Mouse (Mus musculus) heart, postnatal 10 days (tissue): ENCODE data around the gene Gmfb. TPM values are rescaled to one million over a fixed set of nuclear protein-coding genes. Genes with fewer than 3 reads are reported as not detected.

Experiments
- DNase-seq, 2 experiments: peaks; one replicate each; pipeline ENCODE4 v3.0.0; 2021
- intact Hi-C: fragments of 180-260 bp; cut with DNase I; formaldehyde crosslinking; loops from one replicate; pipeline ENCODE4 v1.15.1; 2025
- total RNA-seq, 2 experiments: library from RNA; stranded (reverse); gene quantifications; 2 replicates each; pipeline ENCODE4 v1.2.3; 2021

Gene Gmfb
- total RNA-seq, 2 experiments from 2014 or later, result 45.0 to 45.8 TPM

DNA sequence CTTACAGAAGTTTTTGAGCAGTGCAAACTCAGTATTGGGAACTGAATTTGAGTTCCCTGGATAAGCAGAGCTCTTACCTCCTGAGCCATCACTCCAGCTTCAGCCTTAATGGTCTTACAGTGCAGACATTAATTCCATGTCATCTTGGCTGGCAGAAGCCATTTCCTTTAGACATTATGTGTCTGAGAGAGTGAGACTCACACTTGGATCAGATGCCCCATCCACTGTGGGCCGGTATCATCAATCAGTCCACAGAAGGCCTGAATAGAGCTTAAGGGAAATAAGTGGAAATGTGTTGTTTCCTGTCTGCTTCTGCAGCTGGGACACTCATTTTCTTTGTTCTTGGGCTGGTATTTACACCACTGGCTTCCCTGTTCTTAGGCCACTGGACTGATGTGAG lies 18.3 kb downstream of the Gmfb start:
- intact Hi-C loops, result no loop called here
- DNase-seq, result no peak

GRCm38 (mm10) chr14:46803259-46803658 lies 18.8 kb downstream of the Gmfb start:
- DNase-seq, result no peak
- intact Hi-C loops, result no loop called here

DNA sequence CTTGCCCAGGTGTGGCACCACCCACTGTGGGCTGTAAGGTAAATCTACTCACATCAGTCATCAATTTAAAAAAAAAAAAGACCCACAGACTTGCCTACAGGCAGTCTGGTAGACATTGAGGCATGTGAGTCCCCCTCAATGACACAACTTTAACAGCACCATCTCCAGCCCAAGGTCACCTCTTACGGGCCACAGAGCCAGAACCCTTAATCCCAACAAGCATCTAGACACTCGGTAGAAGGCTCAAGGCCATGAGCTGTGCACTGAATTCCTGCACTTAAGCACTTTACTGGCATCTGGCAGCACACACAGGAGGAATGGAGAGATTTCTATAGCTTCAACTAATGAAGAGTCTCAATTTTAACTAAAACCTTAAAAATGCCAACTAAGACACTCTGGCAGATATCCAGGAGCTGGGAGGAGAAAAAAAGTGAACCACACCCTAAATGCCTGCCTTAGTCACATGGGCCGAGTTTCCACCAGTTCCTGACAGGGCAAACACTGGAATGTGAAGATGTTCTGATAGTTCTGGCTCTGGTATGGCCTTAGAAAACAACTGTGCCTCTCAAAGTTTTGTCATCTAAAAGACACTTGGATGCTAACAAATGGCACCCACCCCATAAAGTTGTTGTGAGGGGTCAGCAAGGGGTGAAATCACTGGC lies 21.2 kb downstream of the Gmfb start:
- no peak for DNase-seq
- intact Hi-C loops, result no loop called here

DNA sequence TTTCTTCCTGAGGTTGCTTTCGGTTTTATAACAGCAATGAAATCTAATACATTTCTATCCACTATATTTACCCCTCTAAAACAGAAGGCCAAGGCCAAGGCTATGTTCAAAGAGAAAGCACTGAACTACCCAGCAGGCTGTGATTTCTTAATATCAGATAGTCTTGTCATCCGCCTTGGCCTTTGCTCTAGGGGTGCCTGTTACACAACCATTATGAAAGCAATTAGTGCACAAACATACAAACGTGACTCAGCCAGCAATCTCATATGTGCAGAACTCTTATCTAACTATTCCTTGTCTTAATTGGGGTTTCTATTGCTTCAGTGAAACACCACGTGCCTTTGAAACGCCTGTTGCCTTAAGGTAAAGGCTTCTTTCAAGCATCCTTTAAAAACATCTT lies 27.9 kb downstream of the Gmfb start:
- intact Hi-C loops, result no loop called here
- no peak for DNase-seq

DNA sequence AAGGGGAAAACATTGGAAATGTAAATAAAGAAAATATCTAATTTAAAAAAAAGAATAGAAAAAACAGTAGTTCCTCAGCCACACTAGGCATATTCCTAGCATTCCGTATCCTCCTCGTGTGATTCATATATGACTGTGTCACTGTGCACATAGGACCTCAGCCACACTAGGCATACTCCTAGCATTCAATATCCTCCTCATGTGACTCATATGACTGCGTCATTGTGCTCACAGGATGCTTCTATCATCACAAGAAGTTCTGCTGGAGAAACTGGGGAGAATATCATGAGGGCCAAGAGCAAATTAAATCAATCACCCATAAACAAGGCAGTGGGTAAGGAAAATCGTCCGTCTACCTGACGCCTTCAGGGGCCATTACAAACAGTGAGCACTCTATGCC lies 31.3 kb downstream of the Gmfb start:
- no peak for DNase-seq
- intact Hi-C loops, result no loop called here

DNA sequence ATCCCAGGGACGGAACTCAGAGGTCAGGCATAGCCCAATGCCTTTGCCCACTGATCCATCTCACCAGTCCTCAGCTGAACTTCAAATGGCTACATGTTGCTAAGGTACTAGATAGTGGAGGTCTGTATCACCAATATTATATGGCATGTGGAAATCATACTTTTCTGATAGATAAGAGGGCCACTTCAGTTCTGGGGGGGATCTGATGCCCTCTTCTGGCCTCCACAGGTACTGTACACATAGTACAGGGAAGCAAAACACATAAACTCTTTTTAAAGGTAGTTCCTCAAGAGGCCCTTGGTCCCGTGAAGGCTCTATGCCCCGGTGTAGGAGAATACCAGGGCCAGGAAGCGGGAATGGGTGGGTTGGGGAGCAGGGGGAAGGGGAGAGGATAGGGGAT lies 31.7 kb downstream of the Gmfb start:
- intact Hi-C loops, result no loop called here

GRCm38 (mm10) chr14:46788505-46788901 lies 33.5 kb downstream of the Gmfb start:
- intact Hi-C loops, result loop anchor here (1.0 kb wide), 1 partner anchor 28 kb away; the partner anchor contains the start of gene Cdkn3
- no peak for DNase-seq

More for the DNA sequence above, 31.7 kb downstream of the Gmfb start:
- DNase-seq, result no peak

DNA sequence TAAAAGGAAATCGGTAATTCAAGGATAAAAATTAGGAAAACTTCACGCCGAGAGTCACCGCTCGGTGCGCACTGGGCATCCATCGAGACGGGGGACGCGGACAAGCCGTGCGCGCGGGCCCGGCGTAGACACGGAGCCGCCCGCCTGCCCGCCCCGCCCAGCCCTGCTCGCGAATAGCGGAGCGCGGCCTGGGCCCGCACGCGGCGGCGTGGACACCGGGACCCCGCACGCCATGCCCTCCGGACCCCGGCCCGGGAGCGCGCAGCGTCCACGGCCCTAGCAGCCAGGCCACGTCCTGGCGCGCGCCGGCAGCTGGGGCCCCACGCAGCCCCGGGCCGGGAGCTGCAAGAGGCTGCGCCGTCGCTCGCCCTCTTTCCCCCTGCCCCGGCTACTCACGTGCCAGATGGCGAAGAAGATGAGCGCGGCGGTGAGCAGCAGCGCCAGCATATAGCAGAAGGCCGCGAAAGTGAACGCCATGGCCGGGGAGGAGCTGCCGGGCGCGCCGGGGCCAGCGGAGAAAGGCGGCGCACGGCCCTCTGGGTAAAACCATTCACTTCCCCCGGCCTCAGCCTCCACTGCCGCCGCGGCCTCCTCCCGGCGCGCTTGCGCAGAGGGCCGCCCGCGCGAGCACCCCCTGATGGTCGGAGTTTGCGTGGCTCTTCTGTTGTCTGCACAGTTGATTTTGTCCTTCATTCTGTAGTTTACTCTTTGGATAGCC lies 34.1 kb downstream of the Gmfb start, which contains the start of gene Cnih1:
Gene Cnih1 (minus strand): TSS at position 625 of the 718 bp plus-strand sequence.
- DNase-seq, result peak; percentile 93 to 95
- intact Hi-C loops, result loop anchor here (1.0 kb wide), 1 partner anchor 28 kb away; the partner anchor contains the start of gene Cdkn3

DNA sequence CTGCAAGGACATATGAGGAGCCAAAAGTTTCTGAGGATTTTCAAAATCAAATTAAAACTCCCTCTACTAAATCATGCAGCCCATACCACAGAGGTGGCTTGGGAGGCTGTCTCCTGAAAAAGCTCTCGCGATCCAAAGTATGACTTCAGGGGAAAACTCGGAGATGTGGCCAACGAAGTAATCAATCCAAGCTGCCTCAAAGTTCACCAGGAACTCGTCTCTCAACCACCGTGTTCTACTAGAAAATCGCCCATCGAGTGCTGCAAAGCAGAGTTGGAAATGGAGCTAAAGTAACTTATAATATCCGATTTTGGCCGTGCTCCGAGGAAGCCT lies 34.6 kb downstream of the Gmfb start:
- intact Hi-C loops, result no loop called here

GRCm38 (mm10) chr14:46785247-46785646 lies 36.8 kb downstream of the Gmfb start:
- intact Hi-C loops, result no loop called here
- DNase-seq, result no peak

More for the DNA sequence above, 34.6 kb downstream of the Gmfb start:
- DNase-seq, result no peak

GRCm38 (mm10) chr14:46783327-46783926 lies 38.6 kb downstream of the Gmfb start:
- intact Hi-C loops, result no loop called here
- no peak for DNase-seq

DNA sequence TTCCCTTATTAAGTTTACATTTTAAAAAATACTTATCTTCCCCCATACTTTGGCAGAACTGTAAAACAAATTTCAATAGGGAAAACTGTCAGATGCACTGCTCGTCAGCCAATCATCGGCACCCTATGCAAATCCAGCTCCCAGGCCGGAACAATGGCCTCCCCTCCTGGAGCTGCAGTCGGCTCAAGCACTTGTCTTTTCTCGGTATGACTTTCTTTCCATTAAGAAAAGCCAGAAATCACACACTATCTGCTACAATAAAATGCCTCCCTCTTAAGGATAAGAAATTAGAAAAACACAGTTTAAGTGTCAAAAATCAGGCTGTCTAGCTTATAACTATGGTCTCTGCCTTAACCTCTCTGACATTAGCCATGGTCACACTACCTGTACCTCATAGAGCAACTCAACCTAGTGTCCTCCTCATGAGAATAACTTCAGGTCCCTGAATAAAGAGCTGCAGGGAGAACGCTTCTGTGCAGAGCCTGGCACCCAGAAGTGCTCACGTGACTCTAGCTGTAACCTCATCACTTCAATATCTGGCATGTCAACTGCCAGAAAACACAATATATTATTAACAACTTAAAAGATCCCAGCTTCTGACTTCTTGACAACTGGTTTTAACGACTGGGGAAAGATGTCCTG lies 39.7 kb downstream of the Gmfb start:
- intact Hi-C loops, result no loop called here
- DNase-seq, result no peak

- DNase-seq, result no peak
- intact Hi-C loops, result no loop called here
These were observed 41.0 kb downstream of the Gmfb start for GRCm38 (mm10) chr14:46781086-46781485.

DNA sequence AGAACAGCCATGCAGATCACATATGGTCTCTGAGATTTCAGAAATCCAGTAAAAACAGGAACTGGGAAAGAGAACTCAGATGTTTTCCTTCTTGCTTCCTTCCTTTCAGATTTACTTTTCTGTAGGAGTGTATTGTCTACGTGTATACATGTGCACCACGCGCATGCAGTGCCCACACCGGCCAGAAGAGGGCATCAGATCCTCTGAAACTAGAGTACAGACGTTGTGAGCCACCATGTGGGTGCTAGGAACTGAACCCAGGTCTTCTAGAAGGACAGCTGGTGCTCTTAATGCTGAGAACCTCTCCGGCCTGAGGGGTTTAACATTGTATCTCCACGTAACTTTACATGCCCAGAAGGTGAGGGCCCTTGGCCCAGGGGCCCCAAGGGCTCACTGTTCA lies 42.8 kb downstream of the Gmfb start:
- no peak for DNase-seq
- intact Hi-C loops, result no loop called here

DNA sequence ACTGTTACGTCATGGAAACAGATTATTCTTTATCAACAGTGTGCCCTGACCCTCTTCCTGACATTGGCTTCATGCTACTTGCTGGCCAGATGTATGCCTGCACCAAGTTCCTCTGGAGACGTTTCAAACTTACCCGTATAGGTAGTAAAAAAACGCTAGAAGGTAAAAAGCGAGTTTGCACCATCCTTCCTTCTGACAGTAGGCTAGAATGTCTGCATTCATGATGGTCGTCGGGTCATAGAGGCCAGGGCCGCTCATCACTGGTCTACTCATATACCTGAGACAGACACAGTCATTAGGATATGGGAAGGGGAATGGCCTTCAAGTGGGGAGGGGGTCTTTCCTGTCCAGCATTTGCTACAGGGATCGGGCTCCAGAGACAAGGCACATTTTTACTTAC lies 43.3 kb downstream of the Gmfb start:
- no peak for DNase-seq
- intact Hi-C loops, result no loop called here

DNA sequence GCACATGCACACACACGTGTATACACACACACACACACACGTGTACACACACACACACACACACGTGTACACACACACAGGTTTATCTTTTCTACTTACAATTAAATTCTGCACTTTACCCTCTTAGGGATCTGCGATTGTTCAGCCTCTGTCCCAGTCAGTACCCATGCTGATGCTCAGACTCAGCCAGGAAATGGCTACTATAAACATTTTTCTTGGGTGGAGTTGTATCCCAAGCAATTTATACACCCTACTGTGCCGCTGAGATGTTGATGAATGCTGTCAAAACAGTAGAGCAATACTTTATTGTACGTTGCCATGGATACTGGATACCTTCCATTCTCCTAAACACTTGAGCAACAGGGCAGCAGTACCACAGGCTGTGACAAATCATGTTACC lies 52.0 kb downstream of the Gmfb start:
- intact Hi-C loops, result no loop called here
- no peak for DNase-seq

DNA sequence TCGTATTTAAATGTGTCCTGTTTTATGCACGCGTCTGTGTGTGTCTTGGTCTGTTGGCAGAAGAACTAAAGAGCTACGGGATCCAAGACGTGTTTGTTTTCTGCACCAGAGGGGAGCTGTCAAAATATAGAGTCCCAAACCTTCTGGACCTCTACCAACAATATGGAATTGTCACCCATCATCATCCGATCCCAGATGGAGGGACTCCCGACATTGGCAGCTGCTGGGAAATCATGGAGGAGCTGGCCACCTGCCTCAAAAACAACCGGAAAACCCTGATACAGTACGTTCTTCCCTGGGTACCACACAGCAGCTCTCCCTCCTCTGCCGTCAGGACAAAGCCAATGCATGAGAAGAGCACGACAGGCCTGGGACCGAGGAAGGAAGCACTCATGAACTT lies 54.9 kb downstream of the Gmfb start:
- no peak for DNase-seq
- intact Hi-C loops, result no loop called here

GRCm38 (mm10) chr14:46761186-46761585 lies 60.9 kb downstream of the Gmfb start:
- DNase-seq, result peak in 1 of 2 experiments; percentile 10
- intact Hi-C loops, result no loop called here

GRCm38 (mm10) chr14:46760355-46761029 lies 61.5 kb downstream of the Gmfb start, which contains the start of gene Cdkn3:
Gene Cdkn3, plus strand, starts transcription at chr14:46760541.
- intact Hi-C loops, result loop anchor here (1.0 kb wide), 1 partner anchor 28 kb away; the partner anchor contains the start of gene Cnih1
- DNase-seq, result peak; percentile 94 to 96

DNA sequence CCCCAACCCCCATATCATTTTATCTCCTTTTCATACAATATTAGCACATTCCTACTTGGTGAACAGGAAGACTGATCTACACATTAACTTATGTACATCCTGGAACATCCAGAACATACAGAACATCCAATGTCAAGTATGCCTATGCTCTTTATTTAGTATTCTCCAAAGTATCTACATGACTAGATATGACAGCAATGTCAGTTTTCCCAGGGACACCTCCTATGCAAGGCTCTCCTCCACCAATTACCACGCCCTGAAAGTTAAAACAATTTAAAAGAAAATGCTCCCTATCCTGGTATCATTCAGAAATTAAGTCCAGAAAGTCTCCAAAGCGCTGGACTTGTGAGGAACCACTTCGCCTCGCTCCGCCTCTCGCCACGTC lies 62.1 kb downstream of the Gmfb start:
- intact Hi-C loops, result loop anchor here (1.0 kb wide), 1 partner anchor 28 kb away; the partner anchor contains the start of gene Cnih1

More for the DNA sequence above, 62.1 kb downstream of the Gmfb start:
- no peak for DNase-seq
